Mouse (Mus musculus) A20 (cell line): ENCODE results near the gene Grip1.

Source experiments
- DNase-seq: peaks from one replicate; pipeline ENCODE4 v3.0.0-alpha.2; 2011; ENCODE audit warnings: low read depth, low spot score

The Grip1 gene

DNA sequence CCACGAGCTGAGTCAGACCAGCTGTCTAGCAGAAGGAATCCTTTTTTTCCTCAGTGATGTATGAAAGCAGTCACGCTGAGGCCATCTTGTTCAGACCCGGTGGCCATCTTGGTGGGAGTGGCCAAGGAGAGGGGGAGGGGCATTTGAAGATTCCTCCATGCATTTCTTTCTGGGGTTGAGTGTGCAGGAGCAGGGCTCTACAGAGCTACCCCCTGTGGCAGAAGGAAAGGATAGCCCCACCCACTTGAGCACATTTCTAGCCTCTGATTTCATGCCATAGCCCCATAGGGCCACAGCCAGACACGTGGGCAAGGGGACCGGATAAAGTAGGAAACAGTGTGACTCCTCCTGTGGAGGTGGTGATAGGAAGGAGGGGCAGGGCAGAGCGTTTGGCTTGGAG is 481.6 kb downstream of the Grip1 start:
- no peak for DNase-seq

DNA sequence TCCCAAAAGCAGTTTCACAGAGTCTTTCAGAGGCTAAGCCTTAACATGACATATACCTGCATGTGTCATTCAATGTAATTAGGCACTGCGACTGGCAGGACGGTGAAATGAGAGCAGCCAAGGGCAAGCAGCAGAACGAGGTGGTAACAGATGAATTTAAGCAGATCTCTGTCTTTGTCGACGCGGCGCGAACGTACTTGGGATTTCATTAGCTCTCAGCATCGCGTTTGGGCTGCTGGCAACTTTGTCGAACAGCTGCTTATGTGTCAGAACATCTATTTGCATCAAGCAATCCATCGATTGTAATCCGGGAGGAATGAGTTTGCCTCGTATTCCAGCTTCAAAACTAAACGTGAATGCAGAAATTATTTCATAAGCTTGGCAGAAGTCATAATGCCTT is 483.9 kb downstream of the Grip1 start:
- no peak for DNase-seq

DNA sequence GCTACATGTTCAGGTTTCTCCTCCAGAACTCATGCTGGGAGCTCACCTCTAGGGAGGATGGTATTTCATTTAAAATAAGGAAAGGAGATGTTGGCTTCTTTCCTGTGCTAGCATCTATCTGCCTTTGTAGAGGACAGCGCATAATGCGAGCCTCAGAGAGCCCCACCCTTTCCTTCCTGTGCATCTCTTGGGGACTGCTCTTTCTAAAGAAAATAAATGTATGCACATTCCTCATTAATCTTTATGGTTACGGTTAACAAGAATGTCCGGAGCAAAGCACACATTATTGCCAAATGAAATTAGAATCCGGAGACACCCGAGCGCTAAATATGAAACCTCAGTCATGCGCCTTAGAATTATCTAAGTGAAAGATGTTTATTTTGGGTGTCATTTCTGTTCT is 490.3 kb downstream of the Grip1 start:
- DNase-seq: no peak

DNA sequence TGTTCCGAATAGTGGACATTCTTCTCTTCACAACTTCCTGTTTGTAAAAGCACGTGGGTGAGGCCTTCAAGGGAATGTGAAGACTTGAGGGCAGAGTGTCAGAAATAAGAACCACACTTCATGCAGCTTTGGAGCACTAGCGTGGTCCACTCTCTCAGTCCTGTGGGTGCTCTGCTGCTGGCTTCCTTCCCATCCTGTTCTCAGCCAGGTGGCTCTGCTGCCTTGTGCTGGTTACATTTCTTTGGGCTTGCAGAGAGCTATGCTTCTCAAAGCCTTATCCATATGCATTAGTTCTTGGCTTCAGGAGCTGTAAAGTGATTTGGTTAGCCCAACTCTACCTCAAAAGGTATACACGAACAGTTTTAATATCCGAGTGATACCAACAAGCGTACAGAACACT is 497.8 kb downstream of the Grip1 start:
- DNase-seq: no peak

DNA sequence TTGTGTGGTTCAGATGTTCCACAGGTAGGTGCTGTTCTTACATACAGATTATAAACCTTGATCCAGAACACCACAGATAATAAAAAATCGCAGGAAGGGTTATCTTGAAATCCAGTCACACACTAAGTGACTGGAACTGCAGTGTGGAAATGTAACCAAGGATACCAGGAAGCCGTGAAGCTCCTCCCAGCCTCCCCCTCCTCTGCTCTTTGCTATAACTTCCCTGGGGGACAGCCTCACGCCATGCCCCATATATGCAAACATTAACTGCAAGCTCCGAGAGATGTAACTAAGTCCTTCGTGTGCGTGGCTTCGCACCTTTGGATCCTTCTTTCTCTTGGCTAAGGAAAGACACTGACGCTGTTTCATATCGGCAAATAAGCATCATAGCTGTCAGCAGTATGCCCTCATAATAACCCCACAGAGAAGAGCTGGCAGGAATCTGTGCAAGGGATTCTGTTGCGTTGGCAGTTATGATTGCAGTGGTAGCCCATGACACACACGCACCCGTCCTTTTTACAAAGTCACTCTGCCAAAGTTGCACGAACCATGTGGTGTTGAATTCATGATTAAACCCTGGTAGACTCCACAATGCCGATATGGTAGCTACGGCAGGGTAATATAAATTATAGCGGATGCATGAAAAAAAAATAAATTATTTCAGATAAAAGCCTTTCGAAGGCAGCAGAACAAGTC is 503.8 kb downstream of the Grip1 start:
- no peak for DNase-seq

DNA sequence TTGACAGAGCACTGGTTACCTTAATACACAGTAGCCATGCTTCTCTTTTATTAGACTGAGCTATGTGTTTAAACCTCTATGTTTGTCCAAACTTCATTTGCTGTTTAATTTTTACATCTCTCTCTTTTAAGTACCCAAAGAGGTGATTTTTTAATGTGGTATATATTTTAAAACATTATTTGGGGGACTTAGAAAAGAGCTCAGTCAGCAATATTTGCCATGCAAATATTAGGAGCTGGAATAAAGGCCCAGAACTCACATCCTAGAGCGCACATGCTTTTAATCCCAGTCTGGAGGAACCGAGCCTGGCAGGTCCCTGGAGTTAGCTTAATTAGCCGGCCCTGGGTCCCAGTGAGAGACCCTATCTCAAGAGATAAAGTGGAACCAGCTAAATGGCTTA is 507.3 kb downstream of the Grip1 start:
- no peak for DNase-seq

DNA sequence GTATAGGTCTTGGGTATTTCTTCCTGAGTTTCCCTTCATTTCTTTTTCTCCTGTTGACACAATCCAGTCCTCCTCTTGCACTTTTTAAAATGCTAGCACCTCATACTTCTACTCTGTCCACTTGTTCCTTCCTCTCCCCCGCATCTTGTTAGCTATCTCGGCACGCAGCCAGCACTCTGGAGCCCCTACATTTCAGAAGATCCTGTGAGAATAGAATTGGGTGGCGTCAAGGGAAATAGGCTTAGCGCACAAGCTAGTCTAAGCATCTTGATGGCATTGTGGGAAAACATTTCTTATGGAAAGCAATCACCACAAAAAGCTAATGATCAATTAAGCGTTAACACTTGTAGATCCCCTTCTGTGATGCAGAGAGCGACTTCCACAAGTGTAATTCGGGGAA is 512.7 kb downstream of the Grip1 start:
- no peak for DNase-seq

DNA sequence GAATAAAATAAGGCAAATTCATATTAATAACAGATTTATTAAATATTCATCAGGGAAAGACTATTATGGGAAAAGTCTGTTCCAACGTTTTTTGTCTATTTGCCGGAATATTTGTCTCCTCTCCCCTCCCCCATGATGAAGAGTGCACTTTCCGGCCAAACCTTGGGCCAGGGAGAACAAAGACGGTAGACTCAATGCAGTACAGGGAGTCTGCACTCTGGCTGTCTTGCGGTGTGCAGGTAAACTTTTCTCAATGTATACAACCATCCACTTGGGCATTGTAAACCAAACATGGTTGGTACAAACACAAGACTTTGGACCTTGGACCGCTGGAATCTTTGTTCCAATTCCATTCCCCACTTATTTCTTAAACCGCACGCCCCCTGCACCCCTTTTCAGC is 525.8 kb downstream of the Grip1 start:
- no peak for DNase-seq

DNA sequence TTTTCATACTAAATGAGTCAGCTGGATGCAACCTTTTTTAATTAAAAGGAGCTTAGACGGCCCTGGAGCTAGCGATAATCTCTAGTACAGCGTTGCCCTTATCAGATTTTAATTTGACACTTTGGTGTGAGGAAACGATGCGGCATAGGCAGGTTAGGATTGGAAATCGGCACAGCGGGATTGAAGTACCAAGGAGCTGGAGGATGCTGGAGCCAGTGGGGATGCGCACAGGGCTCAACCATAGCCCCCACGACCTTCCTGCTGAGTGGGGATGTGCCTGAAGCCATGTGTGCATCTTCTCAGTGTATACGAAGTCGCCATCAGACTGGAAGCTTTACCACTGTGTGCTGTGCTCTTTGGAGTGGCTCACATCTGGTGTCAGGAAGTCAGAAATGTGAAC is 526.4 kb downstream of the Grip1 start:
- DNase-seq: no peak

DNA sequence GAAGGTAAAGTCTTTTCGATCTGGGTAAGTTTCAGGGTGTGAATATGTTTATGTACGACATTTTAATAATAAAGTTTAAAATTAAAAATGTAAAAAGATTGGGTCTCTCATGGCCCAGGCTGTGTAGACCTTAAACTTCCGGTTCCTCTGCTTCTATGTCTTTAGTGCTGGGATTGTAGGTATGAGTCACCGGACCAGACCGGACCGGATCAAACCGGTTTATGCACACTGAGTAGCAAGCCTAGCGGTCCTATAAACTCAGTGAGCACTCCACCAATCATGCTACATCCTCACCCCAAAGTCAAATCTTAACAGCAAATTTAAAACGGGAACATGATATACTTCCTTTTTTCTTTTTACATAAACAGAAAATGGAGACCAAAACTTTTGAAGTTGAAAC is 530.7 kb downstream of the Grip1 start:
- DNase-seq: no peak

DNA sequence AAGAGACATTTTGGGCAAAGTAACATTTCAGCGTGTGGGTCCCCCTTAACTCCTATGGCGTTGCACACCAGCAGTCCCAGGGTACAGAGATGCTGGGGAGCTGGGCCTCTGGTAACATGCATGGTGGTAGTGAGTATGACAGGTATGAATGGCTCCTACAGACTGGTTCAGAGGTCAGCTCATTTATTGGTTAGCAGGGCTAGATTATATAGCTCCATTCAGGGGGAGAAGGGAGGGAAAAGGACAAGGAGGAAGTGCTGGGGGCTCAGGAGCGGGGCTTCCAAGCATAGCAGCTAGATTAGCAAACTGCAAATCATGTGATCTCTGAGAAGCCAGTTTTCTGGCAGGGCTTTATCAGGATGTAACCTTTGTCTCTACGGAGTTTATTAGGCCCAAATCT is 544.8 kb downstream of the Grip1 start:
- DNase-seq: no peak

DNA sequence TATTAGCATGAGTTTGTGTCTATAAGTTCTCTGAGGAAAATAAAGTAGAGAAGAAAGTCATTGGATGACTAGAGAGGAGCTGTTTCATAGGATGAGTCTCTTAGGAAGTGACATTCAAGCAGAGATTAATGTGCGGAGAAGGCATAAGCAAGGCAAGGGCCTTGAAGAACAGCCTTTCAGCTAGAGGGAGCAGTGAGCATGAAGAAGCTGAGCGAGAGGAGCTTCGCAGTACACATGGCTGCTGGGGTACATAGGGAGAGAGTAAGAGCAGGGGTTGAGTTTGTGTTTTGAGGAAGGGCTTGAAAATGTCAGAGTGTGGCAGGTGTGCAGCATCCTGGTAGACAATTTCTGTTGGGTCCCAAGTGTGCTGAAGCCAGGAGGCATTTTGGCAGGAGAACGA is 548.5 kb downstream of the Grip1 start:
- no peak for DNase-seq

DNA sequence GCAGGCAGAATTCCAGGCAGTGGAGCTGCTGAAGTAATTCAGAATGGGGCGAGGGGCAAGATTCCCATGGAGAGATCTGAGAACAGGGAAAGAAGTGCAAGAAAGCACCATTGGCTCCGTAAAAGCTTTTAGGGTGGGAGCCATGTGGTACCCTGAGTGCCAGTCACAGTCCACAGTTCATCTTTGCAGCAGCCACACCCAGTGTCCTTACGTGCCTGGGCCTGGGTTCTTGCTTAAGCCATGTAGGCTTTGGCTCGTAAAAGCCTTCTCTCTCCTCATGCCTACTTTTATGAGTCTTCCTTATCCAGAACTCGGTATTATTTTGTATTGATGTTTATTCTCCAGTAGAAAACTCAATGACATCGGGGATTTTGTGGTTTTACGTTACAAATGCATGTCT is 550.5 kb downstream of the Grip1 start:
- no peak for DNase-seq

DNA sequence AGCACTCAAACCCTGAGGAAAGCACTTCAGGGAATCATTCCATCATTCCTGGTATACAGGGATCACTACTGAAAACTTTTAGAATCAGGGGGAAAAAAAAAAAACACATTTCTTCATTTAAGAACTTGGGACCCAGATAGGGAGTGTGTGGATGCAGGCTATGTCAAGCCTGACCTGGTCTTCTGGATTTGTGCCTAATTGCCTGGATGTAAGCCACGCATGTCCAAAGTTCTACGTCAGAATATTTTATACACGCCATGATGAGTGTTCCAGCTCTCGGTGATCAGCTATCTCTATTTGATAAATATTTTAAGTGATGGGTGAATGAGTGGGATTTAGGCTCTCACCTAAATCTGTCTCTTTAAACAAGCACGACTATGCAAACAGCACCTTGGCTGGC is 552.0 kb downstream of the Grip1 start:
- no peak for DNase-seq

DNA sequence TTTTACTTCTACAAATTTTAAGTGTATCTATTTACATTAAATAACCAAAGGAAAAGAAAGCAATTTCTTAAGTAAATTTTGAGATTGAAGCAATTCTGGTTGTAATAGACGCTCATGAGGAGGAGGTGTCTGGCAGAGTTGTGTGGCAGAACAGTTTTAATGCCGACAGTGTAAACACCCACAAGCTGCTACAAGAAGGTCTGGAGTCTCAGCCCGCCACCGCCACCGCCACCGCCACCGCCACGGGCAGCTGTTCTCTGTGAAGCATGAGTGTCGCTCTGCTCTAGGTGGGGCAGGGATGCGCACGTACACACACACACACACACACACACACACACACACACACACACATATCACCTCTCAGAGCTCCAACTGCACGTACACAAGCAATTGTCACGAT is 558.7 kb downstream of the Grip1 start:
- DNase-seq: no peak

DNA sequence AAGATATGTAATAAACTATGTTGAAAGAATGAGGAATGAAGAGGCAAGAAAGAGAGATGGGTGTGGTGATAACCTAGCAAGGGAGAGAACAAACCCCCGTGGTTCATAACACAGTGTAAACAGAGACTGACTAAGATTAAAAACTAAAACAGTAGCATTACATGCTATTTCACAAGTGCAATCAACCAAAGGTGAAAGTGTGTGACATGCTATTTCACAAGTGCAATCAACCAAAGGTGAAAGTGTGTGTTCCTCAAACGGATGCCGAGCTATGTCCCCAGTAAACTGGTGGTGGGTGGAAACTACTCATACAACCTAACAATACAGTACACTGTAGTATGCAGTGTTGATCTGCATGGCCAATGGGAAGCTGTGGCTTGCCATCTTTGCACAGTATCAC is 561.5 kb downstream of the Grip1 start:
- DNase-seq: no peak

DNA sequence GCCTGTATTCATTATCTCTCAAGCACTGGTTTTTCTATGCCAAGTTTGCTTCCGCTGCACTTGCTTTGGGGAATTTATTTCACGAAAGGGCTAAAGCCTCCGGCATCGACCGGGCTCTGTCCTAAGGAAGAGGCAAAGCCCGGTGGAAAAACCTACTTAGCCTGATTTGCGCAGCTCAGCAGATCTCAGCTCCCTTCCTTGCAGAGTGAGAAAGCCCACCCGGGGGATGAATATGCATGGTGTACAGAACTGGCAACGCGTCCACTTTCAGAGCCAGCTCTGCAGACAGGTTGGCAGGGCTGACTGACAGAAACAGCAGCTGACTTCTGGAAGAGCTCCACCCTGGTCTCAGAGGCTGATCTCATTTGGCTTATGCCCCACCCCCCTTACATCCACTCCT is 572.8 kb downstream of the Grip1 start:
- DNase-seq: no peak

DNA sequence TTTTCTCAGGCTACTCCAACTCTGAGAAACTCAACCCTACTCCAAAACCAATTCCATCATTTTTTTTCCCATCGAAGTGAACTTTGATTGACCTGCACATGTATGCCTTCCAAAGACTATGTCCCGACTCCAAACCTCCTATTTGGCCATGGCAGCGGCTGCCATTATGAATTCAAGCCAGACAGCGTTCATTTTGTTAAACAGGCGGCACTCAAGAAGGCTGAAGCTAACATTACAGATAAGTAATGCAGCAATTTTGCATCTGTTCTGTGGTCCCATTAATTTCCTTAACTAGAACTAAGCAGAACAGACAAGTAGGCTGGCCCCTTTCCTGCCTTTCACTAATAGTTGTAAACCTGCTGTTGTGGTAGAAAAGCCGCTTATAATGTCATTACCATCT is 577.3 kb downstream of the Grip1 start:
- no peak for DNase-seq

DNA sequence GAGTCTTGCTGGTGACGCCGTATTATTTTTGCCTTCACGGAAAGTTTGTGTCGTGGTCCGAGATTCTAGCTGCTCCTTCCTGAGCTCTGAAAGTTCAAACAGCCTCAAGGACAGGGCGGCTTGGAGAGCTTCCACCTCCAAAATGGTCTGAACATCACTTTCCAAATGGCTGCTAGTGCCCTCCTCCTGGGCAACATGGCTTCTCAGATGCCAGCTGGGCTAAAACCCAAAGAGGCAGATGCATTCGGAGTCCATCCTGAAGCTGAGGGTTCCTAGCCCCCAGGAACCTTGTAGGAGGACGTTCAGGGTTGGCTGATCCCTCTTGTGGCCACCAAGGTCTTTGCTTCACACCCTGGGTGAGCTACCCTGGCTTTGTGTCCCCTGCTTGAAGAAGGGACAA is 577.7 kb downstream of the Grip1 start:
- DNase-seq: no peak

DNA sequence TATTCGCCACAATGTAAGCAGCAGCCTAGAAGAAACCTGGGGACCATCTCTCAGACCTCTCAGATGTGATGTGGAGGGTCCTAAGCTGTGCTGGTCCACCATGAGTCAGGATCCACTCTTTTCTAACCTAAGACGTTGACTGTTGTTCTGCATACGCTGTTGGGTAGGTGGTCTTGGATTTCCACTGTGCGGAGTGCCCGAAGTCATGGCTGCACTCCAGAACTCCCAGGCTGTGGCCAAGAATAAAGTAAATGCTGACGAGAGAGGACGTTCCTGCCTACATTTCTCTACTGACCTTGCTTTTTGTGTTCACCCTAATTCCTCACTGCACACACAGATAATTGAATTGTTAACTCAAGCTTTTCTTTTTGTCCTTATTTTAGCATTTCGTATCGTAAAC is 580.2 kb downstream of the Grip1 start:
- DNase-seq: no peak

DNA sequence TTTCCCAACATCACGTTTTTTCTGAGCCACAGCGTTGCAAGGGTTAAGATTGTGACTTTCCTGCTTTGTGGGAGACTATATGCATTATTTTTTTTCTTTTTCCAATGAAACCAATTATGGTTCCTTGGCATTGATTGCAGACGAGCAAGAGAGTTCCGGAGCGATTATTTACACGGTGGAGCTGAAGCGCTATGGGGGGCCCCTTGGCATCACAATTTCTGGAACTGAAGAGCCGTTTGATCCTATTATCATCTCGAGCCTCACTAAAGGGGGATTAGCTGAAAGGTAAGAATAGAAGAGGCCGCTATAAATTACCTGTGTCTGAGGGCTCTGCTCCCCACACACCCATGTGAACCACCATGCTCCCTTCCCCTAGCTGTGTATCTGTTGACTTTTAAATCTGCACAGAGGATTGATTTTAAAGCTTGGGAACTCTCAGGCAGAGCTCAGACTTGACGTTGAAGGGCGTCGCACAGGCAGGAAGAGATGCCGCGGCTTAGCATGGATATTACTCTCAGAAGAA is 581.6 kb downstream of the Grip1 start:
- no peak for DNase-seq

DNA sequence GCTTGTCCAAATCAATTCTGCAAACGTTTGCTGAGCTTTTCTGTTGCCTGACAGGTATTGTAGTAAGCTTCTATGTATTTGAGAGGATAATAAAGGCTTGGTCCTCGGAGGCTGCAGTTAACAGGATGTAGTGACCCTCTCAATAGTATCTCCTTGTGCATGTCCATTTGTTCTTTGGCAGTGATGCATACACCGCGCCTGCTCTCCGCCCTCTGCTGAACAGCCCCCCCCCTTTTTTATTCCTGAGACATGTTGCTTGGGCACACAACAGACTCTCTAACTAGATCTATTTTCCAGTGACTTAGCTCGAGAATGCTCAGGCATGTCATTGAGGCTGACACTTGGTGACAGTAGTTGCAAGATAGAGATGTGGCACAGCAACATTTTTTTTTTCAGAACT is 582.2 kb downstream of the Grip1 start:
- DNase-seq: no peak

DNA sequence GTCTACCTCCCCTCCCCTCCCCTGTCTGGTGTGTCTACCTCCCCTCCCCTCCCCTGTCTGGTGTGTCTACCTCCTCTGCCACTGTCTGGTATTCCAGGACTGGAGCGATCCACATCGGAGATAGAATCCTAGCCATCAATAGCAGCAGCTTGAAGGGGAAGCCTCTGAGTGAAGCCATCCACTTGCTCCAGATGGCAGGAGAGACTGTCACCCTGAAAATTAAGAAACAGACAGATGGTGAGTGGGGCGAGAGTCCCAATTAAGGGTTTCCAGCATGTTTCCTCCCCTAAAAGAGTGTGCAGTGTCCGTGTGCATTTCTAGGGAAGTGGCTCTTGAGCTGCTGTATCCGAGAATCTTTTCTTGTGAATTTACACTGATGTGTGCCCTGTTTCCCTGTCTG is 584.6 kb downstream of the Grip1 start:
- DNase-seq: no peak

DNA sequence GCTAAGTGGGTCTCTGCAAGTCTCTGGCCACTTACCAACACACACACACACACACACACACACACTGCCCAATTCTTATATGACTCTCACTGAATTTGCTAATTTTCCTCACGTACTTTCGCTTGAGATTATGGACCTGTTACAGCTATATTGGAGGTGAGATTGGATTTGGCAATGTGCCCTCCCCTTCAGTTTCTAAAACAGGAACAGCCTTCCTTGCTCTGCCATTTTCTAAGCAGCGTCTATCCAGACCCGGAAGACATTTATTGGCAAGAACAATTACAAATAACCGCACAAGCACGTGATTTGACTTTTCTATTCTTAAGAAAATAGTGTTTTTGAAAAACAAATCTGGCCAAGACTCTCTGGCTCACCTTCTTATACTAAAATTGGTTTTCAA is 590.6 kb downstream of the Grip1 start:
- no peak for DNase-seq
